Comparison of ENCODE assay signal across 15 mouse cellular contexts in the genomic region with DNA sequence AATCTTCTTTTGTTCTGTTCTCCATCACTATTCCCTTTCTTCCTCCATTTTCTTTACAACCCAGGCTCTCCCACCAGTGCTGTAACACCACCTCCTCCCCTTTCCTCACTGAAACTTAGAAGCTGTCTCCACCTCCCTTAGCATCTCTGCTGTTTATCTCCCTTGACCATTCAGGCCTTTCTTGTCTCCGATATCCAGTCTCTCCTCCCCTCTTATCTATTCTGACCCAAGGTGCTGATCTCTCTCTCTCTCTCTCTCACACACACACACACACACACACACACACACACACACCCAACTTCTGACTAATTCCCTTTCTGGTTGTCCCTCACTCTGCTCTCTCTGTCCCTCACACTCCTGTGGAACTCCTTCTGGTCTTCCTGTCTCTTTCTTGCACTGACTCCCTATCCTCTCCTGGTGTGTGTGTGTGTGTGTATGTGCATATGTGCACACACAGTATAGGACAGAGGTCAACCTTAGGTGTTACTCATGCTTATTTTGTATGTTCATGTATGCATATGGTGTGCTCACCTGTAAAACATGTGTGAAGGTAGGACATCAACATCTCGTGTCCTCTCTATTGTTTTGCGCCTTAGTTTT. TPM values are rescaled to one million over a fixed set of nuclear protein-coding genes. Genes with fewer than 3 reads are reported as not detected.
A peak's percentile ranks its signal among the peaks of the same experiment; 100 is the strongest.
DNase-seq lines count a peak whose midpoint lies in the region; ATAC-seq lines count a peak whose summit lies in the region.
"Had no signal": no experiment of that assay in that cellular context is flagged by ENCODE, and none has a peak within 500 bp of the region (broad histone marks: within the 10 kb centered on the region; RNA-seq: fewer than 3 reads in every experiment).

No protein-coding gene starts in this region.

- no peaks in the 10 kb centered on the region for H3K4me1 ChIP-seq in midbrain, embryonic 11.5 days (ENCODE audit: control insufficient read depth, insufficient read depth, low read length)
- no peaks in the 10 kb centered on the region for H3K4me1 ChIP-seq in midbrain, embryonic 15.5 days
- H3K4me1 ChIP-seq in intestine, embryonic 16.5 days (ENCODE audit: control insufficient read depth, insufficient read depth, low read length) = no peaks in the 10 kb centered on the region
- no peaks in the 10 kb centered on the region for H3K4me1 ChIP-seq in stomach, embryonic 15.5 days
- H3K4me1 ChIP-seq: limb, embryonic 13.5 days had no signal

- H3K36me3 ChIP-seq in midbrain, embryonic 11.5 days (ENCODE audit: control insufficient read depth, insufficient read depth, low read length) = no peaks in the 10 kb centered on the region
- H3K36me3 ChIP-seq in midbrain, embryonic 15.5 days (replicated peaks) = no peaks in the 10 kb centered on the region
- no peaks in the 10 kb centered on the region for H3K36me3 ChIP-seq in intestine, embryonic 16.5 days (ENCODE audit: control insufficient read depth, insufficient read depth, low read length)
- no peaks in the 10 kb centered on the region for H3K36me3 ChIP-seq in stomach, embryonic 15.5 days
- H3K36me3 ChIP-seq: limb, embryonic 13.5 days; neural tube, embryonic 12.5 days had no signal

- ATAC-seq in midbrain, embryonic 11.5 days (ENCODE audit: low FRiP score) = no peak
- ATAC-seq in midbrain, embryonic 15.5 days (replicated peaks) = no peak
- peak; percentile 56; the same call in 1 of the 2 replicates for ATAC-seq in intestine, embryonic 16.5 days
- ATAC-seq in stomach, embryonic 15.5 days (ENCODE audit: insufficient read depth, low FRiP score, low read depth) = peak; percentile 81; the same call in 1 of the 2 replicates

- 83% methylated on average over 3 of the region's 3 CpGs for WGBS in midbrain, embryonic 11.5 days
- WGBS in midbrain, embryonic 15.5 days = 72% methylated on average over 3 of the region's 3 CpGs
- 71% methylated on average over 3 of the region's 3 CpGs for WGBS in intestine, embryonic 16.5 days
- 58% methylated on average over 3 of the region's 3 CpGs for WGBS in stomach, embryonic 15.5 days

- DNase-seq in heart, adult 11 months = peak; percentile 53
- no peak for DNase-seq in heart, adult 18-20 months
- peak; percentile 54 for DNase-seq in midbrain, embryonic 11.5 days (ENCODE audit: low spot score, missing footprints)
- DNase-seq in cerebellum, adult 11 months = no peak
- DNase-seq in adrenal gland, postnatal 25 days = no peak
- DNase-seq: gastrocnemius, postnatal 25 days; kidney, postnatal 14 days; layer of hippocampus, postnatal 36 days; thymus, postnatal 25 days had no signal

- no peak overlapping the region for H3K27ac ChIP-seq in midbrain, embryonic 11.5 days (ENCODE audit: low read depth, low read length)
- H3K27ac ChIP-seq in midbrain, embryonic 15.5 days = no peak overlapping the region
- no peak overlapping the region for H3K27ac ChIP-seq in intestine, embryonic 16.5 days (ENCODE audit: low read length)
- H3K27ac ChIP-seq in stomach, embryonic 15.5 days = no peak overlapping the region
- H3K27ac ChIP-seq: limb, embryonic 13.5 days; neural tube, embryonic 12.5 days had no signal

- H3K4me3 ChIP-seq in midbrain, embryonic 11.5 days (ENCODE audit: low read depth, low read length) = no peak overlapping the region
- H3K4me3 ChIP-seq in midbrain, embryonic 15.5 days = no peak overlapping the region
- no peak overlapping the region for H3K4me3 ChIP-seq in intestine, embryonic 16.5 days (ENCODE audit: low read length)
- H3K4me3 ChIP-seq in stomach, embryonic 15.5 days (replicated peaks) = no peak overlapping the region
- H3K4me3 ChIP-seq: limb, embryonic 13.5 days; neural tube, embryonic 12.5 days had no signal

- no peaks in the 10 kb centered on the region for H3K9me3 ChIP-seq in midbrain, embryonic 11.5 days (ENCODE audit: control insufficient read depth, low read length)
- no peaks in the 10 kb centered on the region for H3K9me3 ChIP-seq in midbrain, embryonic 15.5 days
- H3K9me3 ChIP-seq in intestine, embryonic 16.5 days (ENCODE audit: control insufficient read depth, low read length) = no peaks in the 10 kb centered on the region
- H3K9me3 ChIP-seq in stomach, embryonic 15.5 days = no peaks in the 10 kb centered on the region
- H3K9me3 ChIP-seq: limb, embryonic 13.5 days; neural tube, embryonic 12.5 days had no signal

- no peak overlapping the region; the same call in 1 of the 2 replicates for H3K9ac ChIP-seq in midbrain, embryonic 11.5 days (ENCODE audit: low read length)
- no peak overlapping the region for H3K9ac ChIP-seq in midbrain, embryonic 15.5 days
- no peak overlapping the region for H3K9ac ChIP-seq in intestine, embryonic 16.5 days (ENCODE audit: low read depth, low read length)
- H3K9ac ChIP-seq in stomach, embryonic 15.5 days = no peak overlapping the region
- H3K9ac ChIP-seq: limb, embryonic 13.5 days; neural tube, embryonic 12.5 days had no signal

- H3K27me3 ChIP-seq in midbrain, embryonic 11.5 days (ENCODE audit: control insufficient read depth, insufficient read depth, low read length) = peaks cover 4% of the 10 kb centered on the region; the same call in 1 of the 2 replicates
- peaks cover 15% of the 10 kb centered on the region for H3K27me3 ChIP-seq in midbrain, embryonic 15.5 days (replicated peaks)
- H3K27me3 ChIP-seq in intestine, embryonic 16.5 days (replicated peaks; ENCODE audit: control insufficient read depth, insufficient read depth, low read length) = peaks cover 3% of the 10 kb centered on the region; the same call in 1 of the 2 replicates
- H3K27me3 ChIP-seq in stomach, embryonic 15.5 days (replicated peaks) = no peaks in the 10 kb centered on the region

- no peak overlapping the region for H3K4me2 ChIP-seq in midbrain, embryonic 11.5 days
- H3K4me2 ChIP-seq in midbrain, embryonic 15.5 days = no peak overlapping the region
- no peak overlapping the region for H3K4me2 ChIP-seq in intestine, embryonic 16.5 days (ENCODE audit: low read depth, low read length)
- no peak overlapping the region for H3K4me2 ChIP-seq in stomach, embryonic 15.5 days
- H3K4me2 ChIP-seq: limb, embryonic 13.5 days; neural tube, embryonic 12.5 days had no signal

RNA-seq across cellular contexts. Expression of a gene that starts 13.4 kb away (rescaled TPM):
- 10 to 100 TPM; 79.6 to 85.6 TPM for total RNA-seq in heart, adult 18-20 months (2021)
- polyA plus RNA-seq in midbrain, embryonic 11.5 days (2014; fragmentation: Nextera tagmentation; extraction: Ambion mirVana) = 91.8 and 99.3 TPM in 2 replicates
- 145 and 162 TPM in 2 replicates for polyA plus RNA-seq in midbrain, embryonic 15.5 days (2015; fragmentation: Nextera tagmentation; extraction: Ambion mirVana)
- 77.2 and 87.0 TPM in 2 replicates for polyA plus RNA-seq in intestine, embryonic 16.5 days (2015; fragmentation: Nextera tagmentation; extraction: Ambion mirVana)
- 98.8 and 106 TPM in 2 replicates for polyA plus RNA-seq in stomach, embryonic 15.5 days (2015; fragmentation: Nextera tagmentation; extraction: Ambion mirVana)
- 83.9 and 97.6 TPM in 2 replicates for total RNA-seq in adrenal gland, postnatal 25 days (2021)

RNA-seq across cellular contexts. Expression of a gene that starts 13.4 kb away (rescaled TPM):
- 1 to 10 TPM; 1.6 to 4.3 TPM for total RNA-seq in heart, adult 18-20 months (2021)
- 14.7 and 17.1 TPM in 2 replicates for polyA plus RNA-seq in midbrain, embryonic 11.5 days (2014; fragmentation: Nextera tagmentation; extraction: Ambion mirVana)
- 30.1 and 36.6 TPM in 2 replicates for polyA plus RNA-seq in midbrain, embryonic 15.5 days (2015; fragmentation: Nextera tagmentation; extraction: Ambion mirVana)
- polyA plus RNA-seq in intestine, embryonic 16.5 days (2015; fragmentation: Nextera tagmentation; extraction: Ambion mirVana) = 5.9 and 6.2 TPM in 2 replicates
- polyA plus RNA-seq in stomach, embryonic 15.5 days (2015; fragmentation: Nextera tagmentation; extraction: Ambion mirVana) = 9.1 and 12.3 TPM in 2 replicates
- 12.3 and 17.5 TPM in 2 replicates for total RNA-seq in adrenal gland, postnatal 25 days (2021)

RNA-seq across cellular contexts. Expression of a gene that starts 15.2 kb away (rescaled TPM):
- 100 to 1,000 TPM in 1 of 2 experiments, 10 to 100 TPM in 1; 98.6 to 108 TPM for total RNA-seq in heart, adult 18-20 months (2021)
- 49.4 and 55.8 TPM in 2 replicates for polyA plus RNA-seq in midbrain, embryonic 11.5 days (2014; fragmentation: Nextera tagmentation; extraction: Ambion mirVana)
- 38.8 and 42.2 TPM in 2 replicates for polyA plus RNA-seq in midbrain, embryonic 15.5 days (2015; fragmentation: Nextera tagmentation; extraction: Ambion mirVana)
- polyA plus RNA-seq in intestine, embryonic 16.5 days (2015; fragmentation: Nextera tagmentation; extraction: Ambion mirVana) = 83.5 and 86.3 TPM in 2 replicates
- 91.3 and 105 TPM in 2 replicates for polyA plus RNA-seq in stomach, embryonic 15.5 days (2015; fragmentation: Nextera tagmentation; extraction: Ambion mirVana)
- 43.9 and 49.2 TPM in 2 replicates for total RNA-seq in adrenal gland, postnatal 25 days (2021)

RNA-seq across cellular contexts. Expression of a gene that starts 17.7 kb away (rescaled TPM):
- 1 to 10 TPM in 1 of 2 experiments, under 1 TPM in 1; 0.41 to 1.4 TPM for total RNA-seq in heart, adult 18-20 months (2021)
- 1.8 and 2.9 TPM in 2 replicates for polyA plus RNA-seq in midbrain, embryonic 11.5 days (2014; fragmentation: Nextera tagmentation; extraction: Ambion mirVana)
- 5.8 and 6.0 TPM in 2 replicates for polyA plus RNA-seq in midbrain, embryonic 15.5 days (2015; fragmentation: Nextera tagmentation; extraction: Ambion mirVana)
- 2.3 and 2.4 TPM in 2 replicates for polyA plus RNA-seq in intestine, embryonic 16.5 days (2015; fragmentation: Nextera tagmentation; extraction: Ambion mirVana)
- polyA plus RNA-seq in stomach, embryonic 15.5 days (2015; fragmentation: Nextera tagmentation; extraction: Ambion mirVana) = 0.94 and 1.7 TPM in 2 replicates
- 0.61 and 1.9 TPM in 2 replicates for total RNA-seq in adrenal gland, postnatal 25 days (2021)
- total RNA-seq: gastrocnemius, postnatal 25 days had no signal
- polyA plus RNA-seq: C2C12 had no signal

RNA-seq across cellular contexts. Expression of a gene that starts 41.5 kb away (rescaled TPM):
- total RNA-seq in heart, adult 18-20 months (2021) = 10 to 100 TPM; 10.2 to 10.8 TPM
- 0.07 TPM in 1 of 2 replicates, not detected in the other for polyA plus RNA-seq in midbrain, embryonic 11.5 days (2014; fragmentation: Nextera tagmentation; extraction: Ambion mirVana)
- 0.19 and 0.28 TPM in 2 replicates for polyA plus RNA-seq in midbrain, embryonic 15.5 days (2015; fragmentation: Nextera tagmentation; extraction: Ambion mirVana)
- polyA plus RNA-seq in intestine, embryonic 16.5 days (2015; fragmentation: Nextera tagmentation; extraction: Ambion mirVana) = 0.38 and 0.45 TPM in 2 replicates
- 0.27 and 0.32 TPM in 2 replicates for polyA plus RNA-seq in stomach, embryonic 15.5 days (2015; fragmentation: Nextera tagmentation; extraction: Ambion mirVana)
- not detected in 2 replicates for total RNA-seq in adrenal gland, postnatal 25 days (2021)
- polyA plus RNA-seq: C2C12 had no signal

Comparison
In these comparisons a context has a peak if more than half of its experiments do, and no peak if none do; other contexts are left out.
1. DNase-seq: peak in heart, adult 11 months (single experiment) and midbrain, embryonic 11.5 days (single experiment); none in heart, adult 18-20 months (0 of 2), cerebellum, adult 11 months (single experiment) and adrenal gland, postnatal 25 days (single experiment).
2. ATAC-seq: peak in intestine, embryonic 16.5 days (single experiment) and stomach, embryonic 15.5 days (single experiment); none in midbrain, embryonic 11.5 days (single experiment) and midbrain, embryonic 15.5 days (single experiment).